Mouse (Mus musculus) kidney, embryonic 16.5 days (tissue): ENCODE results near the gene Ntng1. TPM values are rescaled to one million over a fixed set of nuclear protein-coding genes. Genes with fewer than 3 reads are reported as not detected.
A peak's percentile ranks its signal among the peaks of the same experiment; 100 is the strongest.

Experiments used
- ATAC-seq: fragments of 200-750 bp; cut with Nextera tagmentation; 2 replicates; pipeline ENCODE4 v1.8.0; 2017; ENCODE audit warnings: moderate TSS enrichment; ENCODE audit not compliant: low FRiP score, low TSS enrichment
- H3K27ac ChIP-seq: fragments of 300-500 bp; sonication (generic); 2 replicates; pipeline ENCODE4 v1.5.1; 2014; ENCODE audit warnings: low read length
- H3K27me3 ChIP-seq: fragments of 300-500 bp; sonication (generic); 2 replicates; pipeline ENCODE4 v1.6.1; 2014; ENCODE audit warnings: low read length, control low read depth, mixed read lengths; ENCODE audit not compliant: insufficient read depth
- H3K36me3 ChIP-seq: fragments of 300-500 bp; sonication (generic); 2 replicates; pipeline ENCODE4 v1.6.1; 2014; ENCODE audit warnings: low read length, control low read depth, mixed read lengths; ENCODE audit not compliant: insufficient read depth
- H3K4me1 ChIP-seq: fragments of 300-500 bp; sonication (generic); 2 replicates; pipeline ENCODE4 v1.6.1; 2014; ENCODE audit warnings: low read length, control low read depth, mixed read lengths; ENCODE audit not compliant: insufficient read depth
- H3K4me2 ChIP-seq: fragments of 300-500 bp; sonication (generic); replicated peaks from 2 replicates; pipeline ENCODE4 v1.6.1; 2014; ENCODE audit warnings: low read depth, low read length
- H3K4me3 ChIP-seq: fragments of 300-500 bp; sonication (generic); 2 replicates; pipeline ENCODE4 v1.5.1; 2014; ENCODE audit warnings: mild to moderate bottlenecking, low read length
- H3K9ac ChIP-seq: fragments of 300-500 bp; sonication (generic); replicated peaks from 2 replicates; pipeline ENCODE4 v1.6.1; 2014; ENCODE audit warnings: low read length
- H3K9me3 ChIP-seq: fragments of 300-500 bp; sonication (generic); 2 replicates; pipeline ENCODE4 v1.6.1; 2016; ENCODE audit warnings: low read length, control low read depth
- WGBS: fragments of 180-500 bp; shearing (Covaris S2); extraction: QIAGEN DNeasy Blood & Tissue Kit; methylation state at CpG from one replicate; pipeline ENCODE4 v1.1.7; 2014; 5-methylcytosine and 5-hydroxymethylcytosine counted together
- polyA plus RNA-seq: library from polyadenylated mRNA; unstranded; fragments of >200 nt; fragmentation: Nextera tagmentation; extraction: Ambion mirVana; gene quantifications from 2 replicates; pipeline ENCODE4 v1.2.1, GENCODE M21; 2015

The Ntng1 gene
- polyA plus RNA-seq, 1 experiment from 2014 or later, result 1.0 TPM

DNA sequence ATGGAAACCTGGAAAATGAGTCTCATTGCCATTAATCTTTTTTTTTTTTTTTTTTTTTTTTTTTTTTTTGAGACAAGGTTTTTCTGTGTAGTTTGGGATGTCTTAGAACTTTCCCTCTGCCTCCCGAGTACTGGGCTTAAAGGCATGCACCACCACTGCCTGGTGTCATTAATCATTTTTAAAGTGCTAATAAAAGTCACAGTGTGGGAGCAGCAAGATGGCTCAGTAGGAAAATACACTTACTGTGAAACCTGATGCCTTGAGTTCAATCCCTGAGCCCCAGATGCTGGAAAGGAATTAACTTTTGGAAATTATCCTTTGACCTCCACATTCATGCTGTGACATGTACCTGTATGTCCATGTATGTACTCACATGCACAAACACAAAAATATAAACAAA is 253.2 kb downstream of the Ntng1 start:
- peak; percentile 90; the same call in 1 of the 2 replicates for ATAC-seq
- H3K36me3 ChIP-seq, result no peaks in the 10 kb centered on the region
- no peaks in the 10 kb centered on the region for H3K4me1 ChIP-seq
- no peaks in the 10 kb centered on the region for H3K27me3 ChIP-seq
- no peaks in the 10 kb centered on the region for H3K9me3 ChIP-seq
- H3K27ac ChIP-seq, result no peak overlapping the region
- no peak overlapping the region for H3K4me3 ChIP-seq
- H3K4me2 ChIP-seq, result no peak overlapping the region
- WGBS, result 12% methylated on average over 1 of the region's 1 CpGs
- no peak overlapping the region for H3K9ac ChIP-seq

DNA sequence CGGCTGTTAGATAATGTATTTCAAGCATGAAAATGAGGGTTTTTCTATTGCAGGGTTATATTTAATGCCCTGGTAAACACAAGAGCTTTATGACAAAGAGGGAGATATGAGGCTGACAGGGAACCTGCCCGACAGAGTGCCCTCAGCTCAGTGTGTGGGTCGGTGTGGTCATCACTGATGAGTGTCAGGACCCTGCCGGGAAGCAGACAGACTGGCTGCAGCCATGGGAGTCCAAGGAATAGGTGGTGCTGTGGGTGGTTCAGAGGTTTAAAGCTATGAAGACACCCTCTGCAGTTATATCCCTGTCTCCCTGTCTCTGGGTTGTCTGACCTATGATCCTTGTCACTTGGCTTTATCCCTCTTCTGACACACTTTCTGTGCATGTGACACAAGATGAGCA is 258.1 kb downstream of the Ntng1 start:
- WGBS, result 56% methylated on average over 4 of the region's 4 CpGs
- Histone ChIP-seq H3K9ac (no peak overlapping the region), H3K36me3 (no peaks in the 10 kb centered on the region), H3K4me3 (no peak overlapping the region), H3K27me3 (no peaks in the 10 kb centered on the region), H3K27ac (no peak overlapping the region), H3K4me1 (no peaks in the 10 kb centered on the region), H3K9me3 (no peaks in the 10 kb centered on the region), H3K4me2 (no peak overlapping the region)
- no peak for ATAC-seq

DNA sequence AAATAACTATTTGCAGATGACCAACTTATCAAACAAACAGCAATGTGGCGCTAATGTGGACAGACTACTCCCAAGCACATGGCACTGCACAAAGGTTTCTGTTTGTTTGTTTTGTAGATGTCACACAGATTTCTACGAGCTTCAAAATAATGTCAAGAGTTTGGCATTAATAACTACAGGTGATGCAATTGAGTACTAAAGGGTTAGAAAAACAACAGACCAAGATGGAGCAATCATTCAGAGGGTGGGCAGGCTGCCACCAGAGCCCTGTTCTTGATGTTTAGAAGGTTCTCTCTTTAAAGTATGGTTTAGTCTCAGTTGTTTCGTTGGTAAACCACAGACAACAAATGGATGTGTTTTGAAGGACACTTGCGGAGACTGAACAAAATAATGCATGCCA is 264.8 kb downstream of the Ntng1 start:
- no peaks in the 10 kb centered on the region for H3K4me1 ChIP-seq
- H3K4me3 ChIP-seq, result no peak overlapping the region
- H3K9ac ChIP-seq, result no peak overlapping the region
- WGBS, result 78% methylated on average over 4 of the region's 4 CpGs
- no peaks in the 10 kb centered on the region for H3K36me3 ChIP-seq
- H3K27ac ChIP-seq, result no peak overlapping the region
- H3K9me3 ChIP-seq, result no peaks in the 10 kb centered on the region
- H3K4me2 ChIP-seq, result no peak overlapping the region
- ATAC-seq, result no peak
- no peaks in the 10 kb centered on the region for H3K27me3 ChIP-seq

DNA sequence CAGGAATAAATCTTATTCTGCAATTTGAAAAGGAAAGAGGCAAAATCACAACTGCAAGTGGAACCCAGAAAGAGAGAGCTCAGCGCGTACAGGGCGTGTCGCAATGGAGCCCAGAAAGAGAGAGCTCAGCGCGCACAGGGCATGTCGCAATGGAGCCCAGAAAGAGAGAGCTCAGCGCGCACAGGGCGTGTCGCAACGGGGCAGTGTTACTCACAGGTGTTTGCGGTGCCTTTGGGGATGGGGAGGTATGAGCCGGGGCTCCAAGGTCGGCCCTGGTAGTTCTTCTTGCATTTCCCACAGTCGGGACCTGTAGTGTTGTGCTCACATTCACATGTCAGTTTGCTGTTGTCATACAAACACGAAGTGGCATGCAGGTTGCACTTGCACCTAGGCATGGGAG is 271.8 kb downstream of the Ntng1 start:
- Histone ChIP-seq H3K27me3 (no peaks in the 10 kb centered on the region), H3K27ac (no peak overlapping the region), H3K9ac (no peak overlapping the region), H3K9me3 (no peaks in the 10 kb centered on the region), H3K36me3 (no peaks in the 10 kb centered on the region), H3K4me3 (no peak overlapping the region), H3K4me2 (no peak overlapping the region), H3K4me1 (no peaks in the 10 kb centered on the region)
- WGBS, result 96% methylated on average over 17 of the region's 17 CpGs
- no peak for ATAC-seq

DNA sequence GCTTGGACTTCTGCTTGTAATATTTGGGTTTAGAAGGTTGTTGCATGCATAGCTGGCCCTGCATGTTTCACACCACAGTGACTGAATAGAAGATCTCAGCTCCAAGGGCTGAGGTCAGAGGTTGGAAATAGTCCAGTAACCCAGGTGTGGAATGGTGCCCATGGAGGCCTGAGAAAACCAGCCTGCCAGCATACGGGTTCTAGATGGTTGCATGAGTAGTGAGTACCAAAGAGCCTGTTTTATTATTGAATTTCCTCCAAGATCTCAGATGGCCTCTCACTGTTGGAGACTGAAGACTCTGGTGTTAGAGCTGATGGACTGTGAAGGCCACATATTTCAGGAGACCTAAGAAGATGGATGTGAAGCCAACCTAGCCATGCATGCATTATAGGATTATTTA is 285.5 kb downstream of the Ntng1 start:
- Histone ChIP-seq H3K36me3 (no peaks in the 10 kb centered on the region), H3K9me3 (no peaks in the 10 kb centered on the region), H3K27me3 (no peaks in the 10 kb centered on the region), H3K9ac (no peak overlapping the region), H3K4me3 (no peak overlapping the region), H3K4me1 (no peaks in the 10 kb centered on the region), H3K27ac (no peak overlapping the region), H3K4me2 (no peak overlapping the region)
- 86% methylated on average over 1 of the region's 1 CpGs for WGBS
- ATAC-seq, result no peak

DNA sequence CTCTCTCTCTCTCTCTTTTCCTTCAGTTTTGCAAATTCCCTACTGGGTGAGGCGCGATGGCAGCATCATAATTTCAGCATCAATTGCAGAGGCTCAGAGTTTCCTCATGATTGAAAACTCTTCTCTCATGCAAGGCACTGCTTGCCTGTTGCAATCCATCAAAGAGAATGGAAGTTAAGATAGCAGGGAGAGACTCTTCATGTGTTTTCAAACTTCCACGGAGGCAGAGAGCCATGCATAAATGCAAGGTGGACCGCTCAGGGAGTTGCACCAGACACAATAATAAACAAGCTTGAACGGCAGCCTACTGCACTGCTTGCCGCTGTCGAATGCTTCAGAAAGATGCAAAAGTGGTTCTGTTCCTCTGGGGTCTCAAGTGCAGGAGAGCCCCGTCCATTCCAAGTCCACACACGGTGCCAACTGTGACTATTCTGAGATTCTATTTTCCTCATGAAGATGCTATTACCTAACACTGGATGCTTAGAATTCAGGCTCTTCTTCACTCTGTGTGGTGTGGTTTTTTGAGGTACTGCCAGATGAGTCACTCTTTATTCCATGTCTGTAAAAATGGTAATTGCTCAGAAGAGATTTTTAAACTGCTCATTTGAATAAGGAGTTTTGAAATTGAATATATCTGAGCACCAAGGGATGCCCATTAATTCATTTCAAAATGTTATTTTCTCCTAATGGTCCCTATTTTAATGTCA is 289.2 kb downstream of the Ntng1 start:
- Histone ChIP-seq H3K27ac (no peak overlapping the region), H3K4me2 (no peak overlapping the region), H3K36me3 (no peaks in the 10 kb centered on the region), H3K4me1 (no peaks in the 10 kb centered on the region), H3K9me3 (no peaks in the 10 kb centered on the region), H3K9ac (no peak overlapping the region), H3K4me3 (no peak overlapping the region), H3K27me3 (no peaks in the 10 kb centered on the region)
- no peak for ATAC-seq
- 87% methylated on average over 9 of the region's 9 CpGs for WGBS

DNA sequence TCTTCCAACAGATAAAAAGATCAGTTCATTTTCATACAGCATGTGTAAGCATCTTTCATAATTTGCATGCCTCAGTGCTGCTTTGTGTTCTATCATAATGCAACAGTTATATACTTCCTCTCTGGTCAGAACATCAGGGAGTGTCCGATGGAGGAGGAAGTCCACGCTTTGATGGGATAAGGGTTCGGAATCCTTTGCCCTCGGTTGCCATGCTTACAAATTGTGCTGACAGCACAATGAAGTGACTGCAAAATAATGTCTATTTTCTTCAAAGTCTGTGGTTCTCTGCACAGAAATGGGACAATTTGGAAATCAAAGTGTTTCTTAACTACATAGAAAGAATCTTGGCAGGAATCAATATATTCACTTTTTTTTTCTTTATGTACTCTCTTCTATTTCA is 297.2 kb downstream of the Ntng1 start:
- no peak for ATAC-seq
- H3K36me3 ChIP-seq, result no peaks in the 10 kb centered on the region
- no peak overlapping the region for H3K4me2 ChIP-seq
- no peaks in the 10 kb centered on the region for H3K4me1 ChIP-seq
- no peak overlapping the region for H3K4me3 ChIP-seq
- no peaks in the 10 kb centered on the region for H3K9me3 ChIP-seq
- WGBS, result 81% methylated on average over 4 of the region's 4 CpGs
- H3K27ac ChIP-seq, result no peak overlapping the region
- no peaks in the 10 kb centered on the region for H3K27me3 ChIP-seq
- no peak overlapping the region for H3K9ac ChIP-seq

DNA sequence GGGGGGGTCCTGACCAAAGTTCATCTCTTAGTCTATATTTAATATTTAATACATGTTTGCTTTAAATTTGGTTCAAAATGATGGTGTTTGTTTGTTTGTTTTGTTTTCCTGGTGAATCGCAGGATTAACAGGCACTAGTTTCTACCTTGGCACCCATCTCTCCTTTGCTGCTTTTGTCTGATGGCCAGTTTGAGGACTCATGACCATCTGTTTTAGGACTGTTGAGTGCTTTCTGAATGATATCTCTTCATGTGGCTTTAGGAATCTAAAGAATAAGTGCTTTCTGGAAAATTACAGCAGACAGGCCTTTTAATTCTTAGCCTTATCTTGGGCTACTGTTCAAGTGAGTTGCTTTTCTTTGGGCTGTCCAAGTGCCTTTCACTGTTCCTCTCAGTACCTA is 318.0 kb downstream of the Ntng1 start:
- Histone ChIP-seq H3K9ac (no peak overlapping the region), H3K9me3 (no peaks in the 10 kb centered on the region; the same call in 1 of the 2 replicates), H3K27ac (no peak overlapping the region), H3K4me2 (no peak overlapping the region), H3K36me3 (no peaks in the 10 kb centered on the region), H3K27me3 (no peaks in the 10 kb centered on the region), H3K4me1 (no peaks in the 10 kb centered on the region), H3K4me3 (no peak overlapping the region)
- 91% methylated on average over 1 of the region's 1 CpGs for WGBS
- ATAC-seq, result no peak

DNA sequence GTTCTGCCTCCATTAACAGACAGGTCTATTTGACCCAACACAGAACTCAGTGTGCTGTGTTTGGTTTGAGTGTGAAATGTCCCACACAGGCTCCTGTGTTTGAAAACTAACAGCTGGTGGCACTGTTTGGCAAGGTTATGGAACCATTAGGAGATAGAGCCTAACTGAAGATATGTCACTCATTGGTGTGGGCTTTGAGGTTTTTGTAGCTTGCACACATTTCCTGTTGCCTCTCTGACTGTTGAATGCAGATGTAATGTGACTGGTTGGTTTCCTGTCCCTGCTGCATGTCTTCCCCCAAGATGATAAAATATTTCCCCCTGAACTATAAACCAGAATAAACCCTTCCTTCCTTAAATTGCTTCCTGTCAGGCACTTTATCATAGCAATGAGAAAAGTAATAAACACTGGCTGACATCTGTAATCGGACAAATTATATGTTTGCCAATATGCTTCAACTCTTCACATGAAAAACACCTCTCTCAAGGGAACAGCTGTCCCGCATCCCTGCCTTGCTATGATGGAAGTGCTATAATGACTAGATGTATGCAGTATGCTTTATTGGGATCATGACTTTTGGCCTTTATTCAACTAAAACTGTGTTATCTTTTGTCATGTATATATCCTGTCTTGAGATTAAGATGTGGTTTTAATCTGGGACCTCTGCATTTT is 320.9 kb downstream of the Ntng1 start:
- ATAC-seq, result peak; percentile 35; the same call in 1 of the 2 replicates

More for the DNA sequence above, 320.9 kb downstream of the Ntng1 start:
- H3K9me3 ChIP-seq, result no peaks in the 10 kb centered on the region; the same call in 1 of the 2 replicates
- H3K9ac ChIP-seq, result no peak overlapping the region
- H3K4me1 ChIP-seq, result no peaks in the 10 kb centered on the region
- no peak overlapping the region for H3K27ac ChIP-seq
- no peak overlapping the region for H3K4me3 ChIP-seq
- no peaks in the 10 kb centered on the region for H3K27me3 ChIP-seq
- WGBS, result 50% methylated on average over 2 of the region's 2 CpGs
- H3K4me2 ChIP-seq, result no peak overlapping the region
- H3K36me3 ChIP-seq, result no peaks in the 10 kb centered on the region
